Mouse (Mus musculus): ENCODE measurements around the gene Ube2j1. TPM values are rescaled to one million over a fixed set of nuclear protein-coding genes. Genes with fewer than 3 reads are reported as not detected.

Ube2j1 gene
- 10 to 100 TPM; 50.5 to 54.7 TPM for total RNA-seq (2021)
- long read RNA-seq, experiment 1, transcript Ube2j1-202 (8 exons, 3,530 nt): major isoform, 11 of 38 reads
- long read RNA-seq, experiment 1, partial matches to known transcripts: 0 of 38 reads
- long read RNA-seq, experiment 1, other reads (novel, unspliced or antisense): 27 of 38 reads
- long read RNA-seq, experiment 2, transcript Ube2j1-202 (8 exons, 3,530 nt): major isoform, 22 of 52 reads
- long read RNA-seq, experiment 2, partial matches to known transcripts: 0 of 52 reads
- long read RNA-seq, experiment 2, other reads (novel, unspliced or antisense): 29 of 52 reads

DNA sequence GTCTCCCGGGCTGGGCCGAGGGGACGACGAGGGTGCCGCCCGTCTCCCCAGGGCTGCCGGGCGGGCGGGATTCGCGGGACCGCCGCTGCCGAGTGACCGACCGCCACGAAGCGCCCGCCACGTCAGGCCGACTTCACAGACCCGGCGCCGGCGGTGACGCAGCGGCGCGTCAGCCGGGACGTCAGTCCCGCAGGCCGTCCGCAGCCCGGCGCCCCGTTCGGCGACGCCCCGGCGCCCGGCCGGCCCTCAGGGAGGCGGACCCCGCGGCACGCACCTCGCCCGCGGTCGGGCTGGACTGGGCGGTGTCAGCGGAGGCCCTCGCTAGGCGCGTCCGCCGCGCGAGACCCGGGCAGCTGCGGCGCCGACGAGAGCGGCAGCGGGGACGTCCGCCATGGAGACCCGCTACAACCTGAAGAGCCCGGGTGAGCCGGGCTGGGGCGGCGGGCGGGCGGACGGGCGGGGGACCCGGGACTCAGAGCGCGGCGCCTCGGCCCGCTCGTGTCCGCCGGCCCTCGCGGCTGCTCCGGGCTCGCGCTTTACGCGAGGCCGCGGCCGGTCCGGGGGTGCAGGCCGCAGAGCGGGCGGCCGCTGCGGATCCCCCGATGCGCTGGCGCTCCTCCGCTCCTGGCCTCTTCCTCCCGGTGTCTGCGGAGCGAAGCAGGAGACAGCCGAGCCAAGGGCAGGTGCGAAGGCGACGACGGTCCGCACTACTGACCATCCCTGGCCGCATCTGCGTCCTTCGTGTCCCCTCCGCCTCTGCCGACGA is at the start of gene Ube2j1:
Gene Ube2j1 (plus strand): TSS at position 222 of the 766 bp plus-strand sequence.
- intact Hi-C loops (cut with DNase I): loop anchor here (2.0 to 10.0 kb wide), 4 partner anchors 27 to 1523 kb away; partner anchors contain the start of gene Akirin2
- peak within 1 kb of the TSS; percentile 99 for H3K27ac ChIP-seq
- peak within 1 kb of the TSS; percentile 90 for H3K4me3 ChIP-seq
- DNase-seq: peak; percentile 97
- no peak for TF ChIP-seq CTCF (IDR thresholded peaks at IDR 0.05)

DNA sequence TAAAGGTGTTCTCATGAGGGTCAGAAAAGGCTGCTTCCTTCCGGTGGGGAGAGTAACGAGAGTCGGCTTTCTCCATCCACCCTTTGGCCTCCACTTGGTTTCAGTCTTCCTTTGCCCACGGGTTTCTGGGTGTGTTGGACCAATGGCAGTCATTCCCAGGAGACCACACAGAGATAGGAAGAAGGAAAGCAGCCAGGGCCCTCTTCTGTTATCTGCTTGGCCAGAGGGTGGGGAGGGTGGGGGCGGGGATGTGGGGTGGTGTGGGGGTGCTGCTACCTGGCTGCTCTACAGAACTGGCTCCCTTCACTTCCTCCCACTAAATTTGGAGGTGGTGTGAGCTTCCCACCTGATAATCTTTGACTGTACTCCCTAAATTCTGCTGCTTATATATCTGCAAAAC is 49.6 kb upstream of the Ube2j1 start:
- H3K4me3 ChIP-seq: no peak overlapping the region
- no peak for DNase-seq
- TF ChIP-seq CTCF (IDR thresholded peaks at IDR 0.05): no peak
- no peak overlapping the region for H3K27ac ChIP-seq
- intact Hi-C loops (cut with DNase I): loop anchor here (5.0 kb wide), 1 partner anchor 36 kb away; no protein-coding TSS in a partner anchor

DNA sequence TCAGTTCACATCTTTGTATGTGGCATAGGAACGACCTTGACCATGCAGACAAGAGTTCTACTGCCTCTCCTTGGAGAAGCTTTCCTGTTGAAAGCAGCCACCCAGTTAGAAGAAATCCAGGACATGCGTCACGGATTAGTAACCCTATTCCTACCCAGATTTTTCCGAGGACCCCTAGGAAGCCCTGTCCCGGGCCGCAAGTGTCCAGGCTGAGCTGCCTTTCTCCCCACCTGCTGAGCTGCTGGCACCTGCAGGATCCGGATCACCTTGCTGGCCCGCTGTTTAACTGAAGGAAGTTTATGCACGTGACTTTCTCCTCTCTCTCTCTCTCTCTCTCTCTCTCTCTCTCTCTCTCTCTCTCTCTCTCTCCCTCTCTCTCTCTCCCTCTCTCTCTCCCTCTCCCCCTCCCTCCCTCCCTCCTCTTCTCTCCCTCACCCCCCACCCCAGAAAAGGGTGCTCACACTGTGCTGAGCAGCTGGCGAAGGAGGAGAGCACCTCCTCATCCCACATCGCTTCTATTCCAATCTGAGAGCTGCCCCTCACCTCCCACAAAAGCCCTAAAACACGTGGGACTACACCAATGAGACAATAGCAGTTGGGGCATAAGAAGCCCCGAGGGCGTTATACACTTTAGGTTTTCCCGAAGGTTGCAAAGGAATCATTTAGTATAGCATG is 49.0 kb upstream of the Ube2j1 start:
- intact Hi-C loops (cut with DNase I): loop anchor here (5.0 kb wide), 1 partner anchor 35 kb away; no protein-coding TSS in a partner anchor
- no peak for DNase-seq
- H3K4me3 ChIP-seq: peak overlapping the region; percentile 97
- H3K27ac ChIP-seq: peak overlapping the region; percentile 98
- no peak for TF ChIP-seq CTCF (IDR thresholded peaks at IDR 0.05)

DNA sequence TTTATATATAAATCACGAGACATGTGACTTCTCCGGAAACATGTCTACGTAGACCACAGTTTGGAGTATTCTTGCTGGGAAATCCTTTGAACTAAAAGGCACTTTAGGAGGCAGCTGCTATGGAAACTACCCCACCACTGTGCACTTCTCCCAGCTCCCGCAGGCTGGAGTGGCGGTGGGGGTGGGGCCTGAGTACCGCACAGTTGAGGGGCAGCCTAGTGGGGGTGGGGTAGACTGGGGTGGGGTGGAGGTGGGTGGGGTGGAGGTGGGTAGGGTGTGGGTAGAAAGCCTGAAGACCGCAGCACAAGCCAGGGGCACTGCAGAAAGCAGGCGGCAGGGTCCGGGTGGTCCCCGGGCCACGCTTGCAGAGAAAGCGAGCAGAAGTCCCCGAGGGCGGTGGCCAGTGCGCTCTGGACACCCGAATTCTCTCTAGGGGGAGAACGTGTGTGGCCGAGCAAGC is 48.5 kb upstream of the Ube2j1 start, which contains the start of gene Rragd:
Gene Rragd (plus strand): TSS at position 322 of the 460 bp plus-strand sequence.
- Histone ChIP-seq H3K27ac (peak within 1 kb of the TSS; percentile 98), H3K4me3 (peak within 1 kb of the TSS; percentile 97)
- intact Hi-C loops (cut with DNase I): loop anchor here (5.0 kb wide), 1 partner anchor 35 kb away; no protein-coding TSS in a partner anchor
- no peak for TF ChIP-seq CTCF (IDR thresholded peaks at IDR 0.05)
- DNase-seq: no peak

DNA sequence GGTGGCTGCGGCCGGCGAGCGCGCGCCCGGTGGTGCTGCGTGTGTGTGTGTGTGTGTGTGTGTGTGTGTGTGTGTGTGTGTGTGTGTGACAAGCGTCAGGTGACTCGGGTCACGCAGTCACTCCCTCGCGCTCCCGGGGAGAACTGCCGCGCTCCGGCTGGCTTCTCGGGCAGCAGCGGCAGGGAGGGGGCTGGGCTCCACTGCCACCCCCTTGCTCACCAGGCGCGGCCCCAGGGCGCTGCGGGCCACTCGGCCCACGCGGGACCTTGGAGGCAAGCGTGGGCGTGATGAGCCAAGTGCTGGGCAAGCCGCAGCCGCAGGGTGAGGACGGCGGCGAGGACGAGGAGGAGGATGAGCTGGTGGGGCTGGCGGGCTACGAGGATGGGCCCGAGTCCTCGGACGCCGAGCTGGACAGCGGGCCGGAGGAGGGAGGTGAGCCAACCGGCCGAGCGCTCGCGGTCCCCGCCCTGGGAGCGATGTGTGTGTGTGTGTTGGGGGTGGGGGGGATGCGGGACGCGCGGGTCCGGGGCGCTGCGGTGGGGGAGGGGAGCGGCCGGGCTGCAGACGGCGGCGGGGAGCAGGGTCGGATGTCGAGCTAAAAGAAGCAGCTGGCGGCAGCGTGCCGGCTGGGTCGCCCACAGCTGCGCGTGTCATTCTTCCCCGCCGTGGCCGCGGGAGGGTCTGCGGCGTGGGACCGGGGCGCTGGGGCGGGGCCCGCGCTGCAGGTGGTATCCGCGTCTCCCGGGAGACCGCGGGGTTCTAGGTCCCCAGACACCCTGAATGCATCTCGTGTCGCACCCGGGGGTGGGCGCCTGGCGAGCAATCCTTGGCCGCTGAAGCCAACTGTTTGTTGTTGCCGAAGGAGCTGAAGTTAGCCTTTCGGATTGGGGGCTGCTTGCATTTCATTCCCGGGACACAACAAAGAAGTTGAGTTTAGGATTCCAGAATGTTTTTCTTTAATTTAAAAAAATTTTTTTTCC is 47.8 kb upstream of the Ube2j1 start:
- DNase-seq: peak; percentile 90
- intact Hi-C loops (cut with DNase I): loop anchor here (5.0 kb wide), 1 partner anchor 34 kb away; no protein-coding TSS in a partner anchor
- H3K4me3 ChIP-seq: peak overlapping the region; percentile 97
- peak overlapping the region; percentile 98 for H3K27ac ChIP-seq
- TF ChIP-seq CTCF (IDR thresholded peaks at IDR 0.05): no peak

DNA sequence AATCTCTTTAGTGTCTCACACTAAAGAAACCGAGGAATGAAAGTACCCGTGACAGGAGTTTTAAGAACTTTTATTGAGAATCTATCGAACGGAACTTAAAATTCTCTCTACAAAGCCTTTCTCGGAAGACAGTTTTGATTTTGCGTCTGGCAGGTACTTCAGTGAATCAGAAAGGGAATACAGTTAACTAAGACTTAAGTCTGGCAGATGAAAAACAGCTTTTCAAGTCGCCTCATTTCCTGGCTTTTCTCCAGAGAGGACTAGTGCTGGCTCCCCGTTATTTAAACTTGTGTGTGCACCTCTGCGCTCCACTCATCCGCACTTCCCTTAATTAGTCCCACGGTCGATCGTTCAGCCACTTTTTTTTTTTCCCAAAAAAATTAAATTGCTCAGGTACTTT is 47.0 kb upstream of the Ube2j1 start:
- Histone ChIP-seq H3K27ac (peak overlapping the region; percentile 98), H3K4me3 (peak overlapping the region; percentile 97)
- no peak for DNase-seq
- intact Hi-C loops (cut with DNase I): loop anchor here (5.0 kb wide), 1 partner anchor 33 kb away; no protein-coding TSS in a partner anchor
- TF ChIP-seq CTCF (IDR thresholded peaks at IDR 0.05): no peak

DNA sequence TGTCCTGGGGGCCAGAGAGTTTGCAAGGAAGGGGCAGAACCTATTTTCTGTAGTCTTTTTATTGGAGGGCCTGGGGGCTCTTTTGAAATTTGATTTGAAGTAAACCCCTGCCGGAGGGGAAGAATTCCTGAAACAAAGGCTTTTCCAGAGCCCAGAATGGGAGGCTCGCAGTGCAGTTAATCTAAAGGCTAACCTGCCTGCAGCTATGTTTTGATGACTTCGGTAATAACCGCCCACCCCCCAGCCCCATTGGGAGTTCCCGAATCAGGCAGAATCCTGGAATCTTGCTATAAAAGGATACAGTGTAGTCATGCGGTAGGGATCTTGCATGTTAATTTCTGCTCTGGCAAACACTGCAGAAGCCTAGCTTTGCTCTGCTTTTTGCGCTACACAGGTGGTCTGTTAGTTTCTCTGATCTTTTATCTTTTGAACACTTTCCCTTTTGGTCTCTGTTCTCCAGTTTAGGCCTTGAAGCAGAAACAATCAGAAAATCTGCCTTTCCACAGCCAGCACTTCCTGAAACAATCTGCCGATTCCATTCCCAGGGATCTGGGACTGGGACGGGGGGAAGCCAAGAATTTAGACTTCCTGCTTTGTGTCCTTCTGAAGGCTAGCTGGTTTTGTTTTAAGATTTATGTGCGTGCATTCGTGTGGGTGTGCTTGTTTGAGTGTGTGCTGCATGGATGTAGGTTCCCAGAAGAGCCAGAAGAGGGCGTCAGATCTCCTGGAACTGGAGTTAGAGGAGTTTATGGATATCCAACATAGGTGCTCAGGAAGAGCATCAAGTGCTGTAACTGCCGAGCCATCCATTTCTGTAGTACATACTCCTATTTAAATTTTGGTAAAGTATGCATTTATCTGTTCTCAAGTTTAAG is 46.2 kb upstream of the Ube2j1 start:
- Histone ChIP-seq H3K27ac (peak overlapping the region; percentile 98), H3K4me3 (peak overlapping the region; percentile 97)
- peak; percentile 28; the same call in 1 of the 2 replicates for TF ChIP-seq CTCF (IDR thresholded peaks at IDR 0.05)
- DNase-seq: no peak
- intact Hi-C loops (cut with DNase I): loop anchor here (5.0 kb wide), 1 partner anchor 32 kb away; no protein-coding TSS in a partner anchor

DNA sequence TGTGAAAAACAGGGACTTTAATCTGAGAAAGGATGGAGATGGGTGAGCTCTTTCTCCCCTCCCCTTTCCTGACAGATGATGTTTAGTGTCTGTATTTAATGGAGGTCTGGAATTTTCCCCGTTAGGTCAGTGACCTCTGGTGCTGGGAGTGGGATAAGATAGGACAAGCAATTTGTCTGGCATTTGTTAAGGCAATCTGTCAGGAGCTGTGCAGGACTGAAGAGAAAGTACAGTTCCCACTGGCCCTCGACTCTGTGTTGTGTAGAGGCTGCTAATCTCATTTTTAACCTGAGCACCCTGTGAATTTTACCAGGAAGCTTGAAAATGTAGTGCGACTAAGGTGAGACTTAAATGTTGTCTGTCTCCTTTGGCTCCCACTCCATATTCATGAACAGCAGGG is 45.5 kb upstream of the Ube2j1 start:
- intact Hi-C loops (cut with DNase I): no loop called here
- no peak overlapping the region for H3K27ac ChIP-seq
- DNase-seq: no peak

DNA sequence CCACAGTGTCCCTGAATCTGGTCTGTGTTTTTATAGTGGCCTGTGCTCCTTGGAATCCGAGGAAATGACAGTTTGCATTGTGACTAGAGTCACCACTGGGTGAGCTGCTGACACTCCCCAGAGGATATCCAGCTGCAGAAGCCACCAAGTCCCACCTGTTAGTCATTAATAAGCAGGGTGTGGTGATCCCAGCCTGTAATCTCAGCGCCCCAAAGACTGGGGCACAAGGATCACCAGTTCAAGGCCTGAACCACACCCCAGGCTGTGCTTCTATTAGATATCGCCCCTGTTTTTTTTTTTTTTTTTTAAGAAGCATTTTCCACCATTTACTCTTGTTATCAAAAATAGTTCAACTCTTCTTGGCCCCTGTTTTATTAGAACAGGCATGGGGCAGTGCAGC is 44.2 kb upstream of the Ube2j1 start:
- Histone ChIP-seq H3K27ac (peak overlapping the region; percentile 16; the same call in 1 of the 2 replicates), H3K4me3 (no peak overlapping the region)
- intact Hi-C loops (cut with DNase I): no loop called here
- no peak for TF ChIP-seq CTCF (IDR thresholded peaks at IDR 0.05)
- DNase-seq: no peak

More for the DNA sequence above, 45.5 kb upstream of the Ube2j1 start:
- TF ChIP-seq CTCF (IDR thresholded peaks at IDR 0.05): no peak
- no peak overlapping the region for H3K4me3 ChIP-seq

DNA sequence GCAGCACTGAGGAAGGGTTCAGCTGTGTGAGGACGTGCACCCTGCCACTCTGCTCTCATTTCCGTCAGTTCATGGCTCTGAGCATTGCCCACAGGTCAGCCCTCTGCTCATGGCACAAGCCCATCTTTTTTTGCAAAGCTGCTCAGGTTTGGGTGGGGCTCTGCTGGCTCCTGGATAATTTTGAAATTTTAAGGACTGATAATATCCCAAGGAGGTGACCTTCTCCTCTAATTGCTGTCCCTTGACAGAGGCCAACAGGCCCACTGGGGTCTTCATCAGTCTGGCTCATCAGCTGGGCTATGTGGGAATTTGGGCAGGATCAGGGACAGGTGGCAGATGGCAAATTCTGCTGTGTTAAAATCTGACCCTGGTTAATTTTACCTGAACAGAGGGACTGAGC is 41.9 kb upstream of the Ube2j1 start:
- no peak overlapping the region for H3K4me3 ChIP-seq
- TF ChIP-seq CTCF (IDR thresholded peaks at IDR 0.05): no peak
- DNase-seq: no peak
- H3K27ac ChIP-seq: no peak overlapping the region; the same call in 1 of the 2 replicates
- intact Hi-C loops (cut with DNase I): no loop called here

All from gastrocnemius, adult 2 months (tissue).